Mouse (Mus musculus) heart, embryonic 10.5 days (tissue): Measurements from ENCODE around the gene Wdr64. TPM values are rescaled to one million over a fixed set of nuclear protein-coding genes. Genes with fewer than 3 reads are reported as not detected.
A peak's percentile ranks its signal among the peaks of the same experiment; 100 is the strongest.

Experiments
- DNase-seq: peaks from one replicate; pipeline ENCODE4 v3.0.0-alpha.2; 2017; ENCODE audit warnings: low spot score
- H3K27ac ChIP-seq: fragments of 300-500 bp; sonication (generic); 2 replicates; pipeline ENCODE4 v1.5.1; 2016; ENCODE audit warnings: mild to moderate bottlenecking
- H3K27me3 ChIP-seq: fragments of 300-500 bp; sonication (generic); 2 replicates; pipeline ENCODE4 v1.6.1; 2016; ENCODE audit warnings: mild to moderate bottlenecking; ENCODE audit not compliant: poor library complexity, insufficient read depth, severe bottlenecking
- H3K36me3 ChIP-seq: fragments of 300-500 bp; sonication (generic); 2 replicates; pipeline ENCODE4 v1.6.1; 2016; ENCODE audit warnings: mild to moderate bottlenecking, moderate library complexity
- H3K4me1 ChIP-seq: fragments of 300-500 bp; sonication (generic); 2 replicates; pipeline ENCODE4 v1.6.1; 2016; ENCODE audit warnings: mild to moderate bottlenecking
- H3K4me3 ChIP-seq: fragments of 300-500 bp; sonication (generic); 2 replicates; pipeline ENCODE4 v1.5.1; 2016; ENCODE audit warnings: mild to moderate bottlenecking, moderate library complexity
- H3K9me3 ChIP-seq: fragments of 300-500 bp; sonication (generic); 2 replicates; pipeline ENCODE4 v1.6.1; 2016; ENCODE audit warnings: mild to moderate bottlenecking, moderate library complexity
- WGBS: fragments of 180-500 bp; shearing (Covaris S2); methylation state at CpG from one replicate; pipeline ENCODE4 v1.1.7; 2016; 5-methylcytosine and 5-hydroxymethylcytosine counted together
- polyA plus RNA-seq: library from polyadenylated mRNA; unstranded; fragments of >200 nt; fragmentation: Nextera tagmentation; extraction: Ambion mirVana; gene quantifications from 2 replicates; pipeline ENCODE4 v1.2.1, GENCODE M21; 2016

Gene Wdr64
- not detected in 2 replicates for polyA plus RNA-seq

DNA sequence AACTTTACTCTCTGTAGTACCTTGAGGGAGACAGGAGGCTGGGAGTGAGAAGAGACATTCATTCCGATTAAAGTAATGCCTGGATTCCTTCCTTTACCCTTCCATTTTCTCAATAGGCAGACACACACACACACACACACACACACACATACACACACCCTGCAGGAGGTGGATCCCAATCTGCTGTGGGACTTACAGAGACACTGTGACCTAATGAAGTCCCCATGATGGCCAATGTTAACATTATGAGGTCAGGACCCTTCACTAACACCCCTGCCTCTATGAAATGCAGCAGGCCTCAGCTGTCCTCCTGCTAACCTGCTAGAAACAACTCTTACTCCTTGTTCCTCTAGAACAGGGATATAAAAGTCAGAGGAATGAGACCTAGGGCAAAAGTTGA is at the start of gene Wdr64:
Gene Wdr64, plus strand, starts transcription at position 301 of the 400 bp plus-strand sequence.
- H3K36me3 ChIP-seq: no peaks in the 10 kb centered on the region
- 87% methylated on average over 1 of the region's 1 CpGs for WGBS
- DNase-seq: no peak
- H3K27ac ChIP-seq: no peak within 1 kb of the TSS; the same call in 1 of the 2 replicates
- no peak within 1 kb of the TSS for H3K4me3 ChIP-seq
- no peaks in the 10 kb centered on the region for H3K27me3 ChIP-seq
- peaks cover 12% of the 10 kb centered on the region for H3K4me1 ChIP-seq
- H3K9me3 ChIP-seq: no peaks in the 10 kb centered on the region

DNA sequence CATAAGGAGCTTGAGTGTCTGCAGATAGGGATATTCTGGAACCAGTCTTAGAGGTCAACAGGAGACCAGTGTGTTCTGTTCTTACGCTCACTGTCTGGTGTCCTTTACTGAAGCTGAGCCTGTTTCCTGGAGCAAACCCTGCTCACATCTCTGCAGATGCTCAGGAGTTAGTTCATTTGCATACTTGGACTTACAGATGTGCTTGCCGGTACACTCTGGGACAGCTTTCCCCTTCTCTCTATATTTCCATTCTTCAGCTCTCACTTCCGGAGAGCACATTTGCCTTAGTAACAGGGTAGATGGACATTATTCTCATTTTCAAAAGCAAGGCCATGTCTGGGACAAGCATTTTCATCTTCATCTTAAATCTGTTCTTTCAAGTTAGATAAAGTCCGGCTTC is 49.8 kb upstream of the Wdr64 start:
- DNase-seq: no peak
- WGBS: 85% methylated on average over 4 of the region's 4 CpGs
- no peaks in the 10 kb centered on the region for H3K36me3 ChIP-seq
- no peaks in the 10 kb centered on the region for H3K9me3 ChIP-seq
- H3K4me1 ChIP-seq: no peaks in the 10 kb centered on the region
- H3K27ac ChIP-seq: no peak overlapping the region
- H3K4me3 ChIP-seq: no peak overlapping the region
- H3K27me3 ChIP-seq: no peaks in the 10 kb centered on the region

DNA sequence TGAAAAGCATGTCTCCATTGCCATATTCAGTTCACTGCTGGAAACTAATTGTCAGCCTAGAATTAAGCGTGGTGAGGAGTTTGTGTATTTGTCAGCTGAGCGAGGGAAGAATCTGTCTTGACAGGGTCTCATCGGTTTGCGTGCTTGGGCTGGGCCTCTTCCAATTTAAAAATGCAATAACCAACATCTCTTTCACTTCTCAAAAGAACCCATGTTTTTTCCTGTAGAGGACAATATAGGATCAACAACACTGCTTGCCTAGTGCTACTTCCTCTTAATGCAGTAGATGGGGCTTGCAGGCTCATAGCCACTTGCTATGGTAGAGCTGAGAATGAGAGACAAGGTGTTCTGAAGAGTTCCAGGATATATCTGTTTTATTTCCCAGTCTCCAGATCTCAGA is 38.5 kb upstream of the Wdr64 start:
- no peaks in the 10 kb centered on the region for H3K36me3 ChIP-seq
- 91% methylated on average over 4 of the region's 4 CpGs for WGBS
- no peak overlapping the region for H3K27ac ChIP-seq
- H3K9me3 ChIP-seq: no peaks in the 10 kb centered on the region
- H3K4me1 ChIP-seq: no peaks in the 10 kb centered on the region
- H3K4me3 ChIP-seq: no peak overlapping the region
- H3K27me3 ChIP-seq: no peaks in the 10 kb centered on the region
- no peak for DNase-seq

DNA sequence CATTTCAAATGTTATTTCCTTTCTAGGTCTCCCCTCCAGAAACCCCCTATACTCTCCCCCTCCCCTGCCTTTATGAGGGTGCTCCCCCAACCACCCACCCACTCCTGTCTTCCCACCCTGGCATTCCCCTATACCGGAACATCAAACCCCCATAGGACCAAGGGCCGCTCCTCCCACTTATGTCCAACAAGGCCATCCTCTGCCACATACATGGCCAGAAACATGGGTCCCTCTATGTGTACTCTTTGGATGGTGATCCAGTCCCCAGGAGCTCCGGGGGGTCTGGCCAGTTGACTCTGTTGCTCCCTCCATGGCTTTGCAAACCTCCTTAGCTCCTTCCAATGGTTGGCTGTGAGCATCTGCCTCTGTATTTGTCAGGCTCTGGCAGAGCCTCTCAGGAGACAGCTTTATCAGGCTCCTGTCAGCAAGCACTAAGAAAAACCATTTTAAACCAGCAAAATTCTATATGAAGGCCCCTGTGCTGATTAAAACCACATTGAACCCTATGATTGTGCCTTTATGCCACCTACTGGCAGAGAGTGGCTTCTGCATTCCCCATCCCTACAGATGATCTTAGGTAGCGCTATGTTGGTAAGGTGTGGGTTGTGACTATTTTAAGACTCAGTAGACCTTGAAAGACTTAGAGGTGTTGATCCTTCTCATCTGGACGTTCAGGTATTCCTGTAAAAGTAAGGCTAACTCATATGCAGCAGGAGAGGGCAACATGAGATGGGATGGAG is 29.6 kb upstream of the Wdr64 start:
- no peaks in the 10 kb centered on the region for H3K27me3 ChIP-seq
- H3K4me3 ChIP-seq: no peak overlapping the region
- 67% methylated on average over 5 of the region's 5 CpGs for WGBS
- H3K36me3 ChIP-seq: no peaks in the 10 kb centered on the region
- no peaks in the 10 kb centered on the region for H3K9me3 ChIP-seq
- no peak for DNase-seq
- H3K27ac ChIP-seq: no peak overlapping the region
- no peaks in the 10 kb centered on the region for H3K4me1 ChIP-seq

DNA sequence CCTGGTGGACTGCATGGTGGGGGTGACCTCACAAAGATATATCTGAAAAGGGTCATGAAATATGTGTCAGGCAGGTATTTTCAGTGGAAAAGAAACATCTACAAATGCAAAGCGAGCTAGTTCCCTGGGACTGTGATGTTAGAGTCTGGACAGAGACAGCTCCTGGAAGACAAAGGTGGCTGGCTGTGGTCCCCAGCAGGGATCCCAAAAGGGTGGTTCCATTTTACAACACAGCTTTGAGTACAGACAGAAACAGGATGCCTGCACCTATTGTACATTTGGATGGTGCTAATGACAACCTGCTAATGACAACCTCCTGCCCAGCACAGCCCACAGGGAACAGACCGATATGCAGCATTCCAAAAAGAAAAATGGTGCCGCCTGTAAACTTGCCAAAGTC is 28.9 kb upstream of the Wdr64 start:
- H3K4me1 ChIP-seq: no peaks in the 10 kb centered on the region
- H3K27me3 ChIP-seq: no peaks in the 10 kb centered on the region
- H3K4me3 ChIP-seq: no peak overlapping the region
- H3K9me3 ChIP-seq: no peaks in the 10 kb centered on the region
- DNase-seq: no peak
- H3K27ac ChIP-seq: no peak overlapping the region
- H3K36me3 ChIP-seq: no peaks in the 10 kb centered on the region
- 93% methylated on average over 3 of the region's 3 CpGs for WGBS

DNA sequence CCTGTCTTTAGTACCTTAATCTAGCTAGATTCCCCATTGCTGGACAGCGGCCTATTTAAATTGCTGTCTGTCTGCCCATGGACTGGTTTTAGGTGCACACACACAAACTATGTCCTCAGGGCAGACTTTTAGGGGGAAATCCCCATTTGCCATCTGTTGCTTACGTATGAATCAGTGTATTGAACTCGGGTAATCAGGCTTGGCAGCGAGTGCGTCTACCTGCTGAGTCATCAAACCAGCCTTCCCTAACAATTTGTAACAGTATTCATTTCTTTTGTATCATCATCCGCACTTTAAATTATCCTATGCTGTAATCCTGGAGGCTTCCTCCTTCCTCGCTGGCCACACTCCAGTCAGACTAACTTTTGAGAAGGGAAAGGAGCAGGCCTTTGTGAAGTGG is 28.4 kb upstream of the Wdr64 start:
- no peak for DNase-seq
- Histone ChIP-seq H3K4me3 (no peak overlapping the region), H3K9me3 (no peaks in the 10 kb centered on the region), H3K27ac (no peak overlapping the region), H3K27me3 (no peaks in the 10 kb centered on the region), H3K36me3 (no peaks in the 10 kb centered on the region), H3K4me1 (no peaks in the 10 kb centered on the region)
- 87% methylated on average over 7 of the region's 7 CpGs for WGBS

DNA sequence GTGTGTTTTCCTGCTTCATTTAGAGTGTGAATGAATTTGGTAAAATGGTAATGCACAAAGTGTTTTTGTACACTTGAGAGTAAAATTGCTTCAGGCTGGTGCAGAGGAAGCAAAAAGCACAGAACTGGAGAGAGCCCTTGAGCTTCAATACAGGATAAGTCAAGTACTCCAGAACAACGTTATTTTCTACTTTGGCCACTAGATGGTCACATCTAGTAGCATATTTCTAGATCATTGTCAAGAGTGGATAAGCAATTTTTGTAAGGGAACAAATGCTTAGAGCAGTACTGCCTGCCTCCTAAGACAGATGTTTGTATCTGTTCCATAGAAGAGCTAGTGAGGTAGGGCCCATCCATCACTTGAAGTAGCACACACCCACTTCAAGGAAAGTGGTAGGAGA is 26.8 kb upstream of the Wdr64 start:
- Histone ChIP-seq H3K9me3 (no peaks in the 10 kb centered on the region), H3K36me3 (no peaks in the 10 kb centered on the region), H3K27me3 (no peaks in the 10 kb centered on the region), H3K4me1 (no peaks in the 10 kb centered on the region), H3K4me3 (no peak overlapping the region), H3K27ac (no peak overlapping the region)
- no peak for DNase-seq
- WGBS: 23% methylated on average over 1 of the region's 1 CpGs

DNA sequence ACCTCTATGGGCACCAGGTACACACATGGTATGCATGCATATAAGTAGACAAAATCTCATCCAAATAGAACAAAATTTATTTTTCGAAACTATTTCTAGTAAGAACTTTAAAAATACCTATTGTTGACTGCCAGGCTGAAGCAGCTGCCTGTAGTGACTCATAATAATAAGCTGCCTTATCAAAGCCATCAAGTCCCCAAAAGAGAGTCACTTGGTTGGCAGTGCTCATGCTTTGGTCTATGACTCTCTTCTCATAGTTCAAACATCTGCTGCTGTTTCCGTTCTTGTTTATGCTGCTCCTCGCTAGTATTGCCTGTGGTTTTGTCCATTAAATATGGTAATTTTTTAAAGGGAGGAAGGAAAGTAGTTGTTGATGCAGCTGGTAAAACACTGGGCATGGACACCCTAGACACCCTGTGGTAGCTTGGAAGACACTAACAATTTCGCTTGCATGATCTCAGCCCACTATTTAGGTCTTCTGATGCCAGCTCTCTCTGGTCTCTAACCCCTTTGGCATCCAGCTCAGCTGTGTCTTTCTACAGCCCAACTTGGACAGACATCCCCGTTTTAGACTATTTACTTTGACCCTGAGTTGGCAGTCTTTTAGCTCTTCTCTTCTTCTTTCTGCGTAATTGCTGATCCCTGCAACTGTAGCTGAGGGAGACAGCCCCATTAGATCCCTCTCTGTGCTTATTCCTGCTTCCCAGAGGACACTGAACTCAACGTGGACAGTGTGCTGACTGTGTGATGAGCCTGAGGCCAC is 24.6 kb upstream of the Wdr64 start:
- no peak overlapping the region for H3K4me3 ChIP-seq
- no peaks in the 10 kb centered on the region for H3K9me3 ChIP-seq
- H3K4me1 ChIP-seq: no peaks in the 10 kb centered on the region
- H3K27me3 ChIP-seq: no peaks in the 10 kb centered on the region
- no peaks in the 10 kb centered on the region for H3K36me3 ChIP-seq
- H3K27ac ChIP-seq: no peak overlapping the region
- WGBS: 81% methylated on average over 7 of the region's 7 CpGs
- peak; percentile 51 for DNase-seq

DNA sequence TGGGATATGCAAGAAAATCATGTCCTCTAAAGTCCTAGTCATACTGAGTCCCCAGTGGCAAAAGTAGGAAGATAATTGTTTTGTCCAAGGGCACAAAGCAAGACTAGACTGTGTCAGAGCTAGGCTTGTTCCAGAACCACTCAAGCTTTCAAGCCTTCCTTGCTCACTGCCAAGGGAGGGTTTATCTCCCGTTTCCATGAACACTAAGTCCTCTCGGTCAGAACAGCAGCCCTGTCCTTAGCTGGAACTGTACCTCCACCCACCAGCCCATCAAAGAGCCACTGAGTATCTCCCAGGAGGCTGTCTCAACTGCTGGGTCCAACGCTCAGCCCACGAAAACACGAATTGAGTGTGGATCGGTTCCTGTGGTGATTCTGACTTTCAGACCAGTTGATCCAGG is 23.3 kb upstream of the Wdr64 start:
- Histone ChIP-seq H3K27ac (no peak overlapping the region), H3K4me3 (no peak overlapping the region), H3K9me3 (no peaks in the 10 kb centered on the region), H3K36me3 (no peaks in the 10 kb centered on the region), H3K27me3 (no peaks in the 10 kb centered on the region), H3K4me1 (no peaks in the 10 kb centered on the region)
- 75% methylated on average over 6 of the region's 6 CpGs for WGBS
- no peak for DNase-seq

DNA sequence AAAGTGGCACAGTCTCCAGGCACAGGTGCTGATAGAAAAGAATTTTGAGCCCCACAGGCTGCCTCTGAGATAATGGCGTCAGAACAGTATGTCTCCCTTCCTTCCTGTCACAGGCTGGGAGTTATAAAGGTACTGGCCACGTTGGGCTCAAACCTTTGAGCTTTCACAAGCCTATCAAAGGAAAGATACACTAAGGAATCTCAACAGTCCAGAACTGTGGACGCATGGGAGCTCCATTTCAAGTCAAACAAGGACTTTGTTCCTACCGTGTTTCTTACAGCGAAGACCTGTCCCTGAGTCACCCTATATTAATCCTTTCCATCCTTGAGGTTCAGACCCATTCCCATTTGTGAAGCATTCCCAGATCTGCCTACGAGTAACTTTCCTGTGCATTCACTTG is 20.9 kb upstream of the Wdr64 start:
- H3K4me1 ChIP-seq: no peaks in the 10 kb centered on the region
- no peak for DNase-seq
- WGBS: 60% methylated on average over 6 of the region's 6 CpGs
- no peaks in the 10 kb centered on the region for H3K36me3 ChIP-seq
- no peak overlapping the region for H3K27ac ChIP-seq
- H3K4me3 ChIP-seq: no peak overlapping the region
- no peaks in the 10 kb centered on the region for H3K9me3 ChIP-seq
- no peaks in the 10 kb centered on the region for H3K27me3 ChIP-seq

DNA sequence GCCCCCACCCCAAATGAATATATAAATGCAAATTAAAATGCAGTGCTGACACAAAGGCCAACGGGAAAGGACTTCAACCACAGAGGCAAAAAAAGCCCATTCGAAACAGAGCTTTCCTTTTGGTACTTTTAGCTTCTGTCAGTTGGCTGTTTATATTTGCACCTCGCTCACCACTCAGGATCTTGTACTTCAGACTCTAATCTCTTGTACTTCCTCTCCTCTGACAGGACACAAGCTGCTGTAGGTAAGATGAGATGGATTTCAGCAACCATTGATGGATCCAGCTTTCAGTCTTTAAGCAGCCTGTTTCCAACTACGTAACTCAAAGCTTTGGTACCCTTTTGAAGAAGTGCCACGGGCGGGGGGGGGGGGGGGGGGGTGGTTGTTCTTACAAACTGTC is 17.4 kb upstream of the Wdr64 start:
- H3K4me1 ChIP-seq: no peaks in the 10 kb centered on the region
- peaks cover 5% of the 10 kb centered on the region; the same call in 1 of the 2 replicates for H3K36me3 ChIP-seq
- no peak overlapping the region for H3K27ac ChIP-seq
- no peak overlapping the region for H3K4me3 ChIP-seq
- no peaks in the 10 kb centered on the region for H3K27me3 ChIP-seq
- no peaks in the 10 kb centered on the region for H3K9me3 ChIP-seq
- 55% methylated on average over 6 of the region's 6 CpGs for WGBS
- no peak for DNase-seq

DNA sequence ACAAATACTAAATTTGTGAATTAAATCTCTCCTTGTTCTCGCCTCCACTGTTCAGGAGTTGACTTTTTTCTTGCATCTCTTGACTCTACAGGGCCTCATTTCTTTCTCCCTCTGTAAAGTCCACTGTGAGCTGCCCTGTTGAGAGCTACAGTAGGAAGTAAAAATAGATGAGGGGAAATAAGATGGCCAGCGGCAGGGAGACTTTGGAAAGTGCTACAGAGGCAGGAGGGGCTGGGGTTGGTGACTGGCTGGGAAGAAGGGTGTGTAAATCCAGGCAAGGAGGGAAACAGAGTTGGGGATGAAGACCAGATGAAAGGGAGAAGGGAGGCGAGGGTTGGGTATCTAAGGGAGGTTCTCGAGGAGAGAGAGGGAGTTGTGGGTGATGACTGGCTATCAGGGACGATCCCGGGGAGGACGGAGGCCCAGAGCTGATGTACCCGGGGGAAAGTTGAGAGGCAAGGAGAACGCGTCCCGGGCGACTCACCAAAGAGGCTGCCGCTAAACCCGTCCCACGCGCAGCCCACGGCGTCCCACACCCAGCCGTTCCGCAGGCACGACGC is 6.6 kb upstream of the Wdr64 start:
- peak overlapping the region; percentile 98 for H3K27ac ChIP-seq
- H3K9me3 ChIP-seq: no peaks in the 10 kb centered on the region
- H3K4me1 ChIP-seq: peaks cover 25% of the 10 kb centered on the region
- H3K36me3 ChIP-seq: peaks cover 15% of the 10 kb centered on the region
- no peak for DNase-seq
- H3K4me3 ChIP-seq: peak overlapping the region; percentile 82
- no peaks in the 10 kb centered on the region for H3K27me3 ChIP-seq
- 1% methylated on average over 22 of the region's 22 CpGs for WGBS

DNA sequence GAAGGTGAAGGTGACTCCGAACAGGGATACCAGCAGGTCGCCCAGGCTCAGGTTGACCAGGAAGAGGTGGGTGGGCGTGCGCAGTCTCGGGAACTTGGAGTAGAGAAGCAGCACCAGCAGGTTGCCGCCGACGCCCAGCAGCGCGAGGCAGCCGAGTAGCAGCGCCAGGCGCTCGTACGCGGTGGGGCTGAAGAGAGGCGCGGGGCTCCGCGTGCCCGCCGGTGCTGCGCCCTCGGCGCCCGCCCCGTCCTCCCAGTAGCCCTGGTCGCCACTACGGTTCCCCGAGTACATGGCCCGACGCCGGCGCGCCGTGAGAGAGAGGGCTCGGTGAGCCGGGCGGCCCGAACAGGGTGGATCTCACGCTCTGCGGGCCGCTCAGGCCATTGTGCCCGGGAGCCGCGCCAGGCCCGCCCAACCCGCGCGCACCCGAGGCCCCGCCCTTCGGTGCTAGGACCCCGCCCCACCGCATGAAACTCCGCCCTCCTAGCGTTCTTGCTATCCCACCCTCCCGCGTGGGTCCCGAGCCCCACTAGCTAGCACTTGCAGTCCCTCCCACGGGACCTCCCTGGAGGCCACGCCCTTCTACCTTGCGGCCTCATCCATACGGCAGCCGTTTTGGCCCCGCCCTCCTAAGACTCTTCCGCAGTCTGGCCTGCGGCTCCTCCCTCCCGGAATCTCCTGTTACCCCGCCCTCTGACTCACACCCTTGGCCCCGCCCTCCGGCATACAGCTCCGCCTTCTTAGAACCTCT is 6.0 kb upstream of the Wdr64 start, which contains the start of the genes Opn3 and Chml:
Gene Opn3, minus strand, starts transcription at position 531 of the 751 bp plus-strand sequence.
Gene Chml, minus strand, starts transcription at position 656 of the 751 bp plus-strand sequence.
- H3K27me3 ChIP-seq: no peaks in the 10 kb centered on the region
- no peaks in the 10 kb centered on the region for H3K9me3 ChIP-seq
- WGBS: under 1% methylated on average over 72 of the region's 73 CpGs
- H3K27ac ChIP-seq: peak within 1 kb of the TSS; percentile 98
- H3K4me3 ChIP-seq: peak within 1 kb of the TSS; percentile 82
- peaks cover 8% of the 10 kb centered on the region for H3K36me3 ChIP-seq
- DNase-seq: peak; percentile 100
- peaks cover 25% of the 10 kb centered on the region for H3K4me1 ChIP-seq
